Mouse (Mus musculus) adrenal gland (tissue): ENCODE results near the gene 2700097O09Rik.
"Not testable (repeated sequence)": the region's sequence is repeated elsewhere in the genome, so short reads cannot be mapped to it uniquely, and the experiment has no call there.

Source experiments
- intact Hi-C: fragments of 180-260 bp; cut with DNase I; formaldehyde crosslinking; loops from one replicate; pipeline ENCODE4 v1.15.1; 2025

The 2700097O09Rik gene

DNA sequence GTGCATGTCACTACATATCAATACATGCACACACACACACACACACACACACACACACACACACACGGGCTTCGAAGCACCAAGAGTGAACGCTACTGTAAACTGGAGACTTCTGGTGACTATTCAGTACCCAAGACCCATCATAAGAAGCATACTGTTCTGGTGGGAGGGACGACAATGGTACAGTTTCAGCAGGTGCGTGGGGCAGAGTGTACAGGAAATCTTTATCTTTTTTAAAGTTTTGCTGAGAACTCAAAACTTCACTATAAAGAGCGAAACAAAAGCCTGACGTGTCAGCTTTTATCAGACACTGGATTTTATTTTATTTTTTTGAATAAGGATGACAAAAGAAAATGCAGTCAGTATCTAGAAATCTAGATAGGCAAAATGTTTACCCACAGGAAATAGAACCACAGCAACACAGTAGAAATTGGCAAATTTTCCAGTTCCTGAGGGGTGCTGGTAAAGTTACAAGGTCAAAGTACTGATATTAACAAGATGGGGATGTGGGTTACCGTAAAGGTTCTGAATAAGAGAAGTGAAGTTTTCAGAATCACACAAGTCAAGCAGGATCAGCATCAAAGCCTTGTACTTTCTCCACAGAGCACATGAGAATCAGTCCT is 30.1 kb downstream of the 2700097O09Rik start:
- intact Hi-C loops = no loop called here

GRCm38 (mm10) chr12:55041011-55041410 is 38.9 kb downstream of the 2700097O09Rik start:
- intact Hi-C loops = no loop called here

GRCm38 (mm10) chr12:55027088-55027487 is 52.8 kb downstream of the 2700097O09Rik start:
- intact Hi-C loops = no loop called here

- intact Hi-C loops = no loop called here
Observed at GRCm38 (mm10) chr12:55023284-55023683, 56.6 kb downstream of the 2700097O09Rik start.

GRCm38 (mm10) chr12:55019421-55019877 is 60.5 kb downstream of the 2700097O09Rik start:
- intact Hi-C loops = no loop called here

- intact Hi-C loops = no loop called here
Observed at GRCm38 (mm10) chr12:55017119-55017721, 62.7 kb downstream of the 2700097O09Rik start.

- intact Hi-C loops = no loop called here
Observed at GRCm38 (mm10) chr12:55016339-55017118, 63.4 kb downstream of the 2700097O09Rik start.

- intact Hi-C loops = no loop called here
Observed at GRCm38 (mm10) chr12:55015428-55015827, 64.5 kb downstream of the 2700097O09Rik start.

GRCm38 (mm10) chr12:55013626-55014398 is 66.1 kb downstream of the 2700097O09Rik start, which contains the start of gene Baz1a:
Gene Baz1a (minus strand): TSS chr12:55014348.
- intact Hi-C loops = no loop called here

- intact Hi-C loops = no loop called here
Observed at GRCm38 (mm10) chr12:55013031-55013430, 66.9 kb downstream of the 2700097O09Rik start.

DNA sequence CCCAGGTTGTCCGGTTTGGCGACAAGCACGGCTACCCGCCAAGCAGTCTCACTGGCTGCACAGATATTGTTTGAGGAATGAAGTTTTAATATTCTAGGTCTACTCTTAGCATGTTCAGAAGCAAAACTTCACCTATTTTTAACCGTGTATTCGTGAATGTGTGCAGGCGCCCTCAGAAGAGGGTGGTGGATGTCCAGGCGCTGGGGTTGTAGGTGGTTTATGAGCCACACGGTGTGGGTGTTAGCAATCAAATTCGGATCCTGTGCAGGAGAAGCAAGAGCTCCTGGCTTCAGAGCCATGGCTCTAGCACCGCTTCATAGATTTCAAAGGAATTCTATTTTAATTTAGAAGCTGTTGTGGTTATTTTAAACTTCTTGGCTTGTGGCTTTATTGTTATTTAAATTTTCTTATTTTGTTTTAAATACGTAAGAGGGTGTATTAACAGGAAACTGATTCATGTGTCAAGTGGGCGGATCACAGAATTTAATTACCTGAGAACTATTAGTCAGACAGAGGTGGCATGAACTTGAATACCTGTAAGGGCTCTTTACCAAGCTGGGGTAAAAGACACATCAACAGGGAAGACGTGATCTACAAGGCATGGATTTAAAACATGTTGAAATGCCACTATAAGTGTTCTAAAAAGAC is 72.4 kb downstream of the 2700097O09Rik start:
- intact Hi-C loops = no loop called here

DNA sequence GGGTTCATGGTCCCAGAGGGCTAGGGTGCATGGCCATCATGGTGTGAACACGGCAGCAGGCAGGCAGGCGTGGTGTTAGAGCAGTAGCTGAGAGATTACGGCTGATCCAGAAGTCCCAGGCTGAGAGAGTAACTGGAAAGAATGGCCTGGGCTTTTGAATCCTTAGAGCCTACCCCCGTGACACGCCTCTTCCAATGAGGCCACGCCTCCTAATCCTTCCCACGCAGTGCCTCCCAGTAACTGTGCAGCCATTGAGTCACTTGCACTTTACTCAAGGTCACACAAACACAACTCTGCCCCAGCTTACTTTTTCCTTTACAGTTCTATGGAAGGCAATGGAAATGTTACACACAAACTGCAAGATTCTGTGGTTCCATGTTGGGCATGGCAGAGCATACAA is 73.8 kb downstream of the 2700097O09Rik start:
- intact Hi-C loops = no loop called here

GRCm38 (mm10) chr12:55004396-55004795 is 75.5 kb downstream of the 2700097O09Rik start:
- intact Hi-C loops = no loop called here

DNA sequence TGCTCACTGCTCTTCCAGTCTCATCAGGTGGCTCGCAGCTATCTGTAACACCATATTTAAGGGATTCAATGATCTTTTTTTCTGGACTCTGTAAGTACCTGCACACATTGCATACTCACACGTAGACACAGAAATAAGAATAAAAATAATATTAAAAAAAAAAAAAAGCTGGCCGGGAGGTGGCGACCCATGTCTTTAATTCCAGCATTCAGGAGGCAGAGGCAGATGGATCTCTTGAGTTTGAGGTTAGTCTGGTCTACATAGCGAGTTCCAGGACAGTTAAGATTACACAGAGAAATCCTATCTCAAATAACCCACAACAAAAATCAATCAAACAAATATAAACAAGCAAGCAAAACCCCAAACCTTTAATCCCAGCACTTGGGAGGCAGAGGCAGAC is 76.1 kb downstream of the 2700097O09Rik start:
- intact Hi-C loops = no loop called here

GRCm38 (mm10) chr12:55002532-55002931 is 77.4 kb downstream of the 2700097O09Rik start:
- intact Hi-C loops = not testable (repeated sequence)

DNA sequence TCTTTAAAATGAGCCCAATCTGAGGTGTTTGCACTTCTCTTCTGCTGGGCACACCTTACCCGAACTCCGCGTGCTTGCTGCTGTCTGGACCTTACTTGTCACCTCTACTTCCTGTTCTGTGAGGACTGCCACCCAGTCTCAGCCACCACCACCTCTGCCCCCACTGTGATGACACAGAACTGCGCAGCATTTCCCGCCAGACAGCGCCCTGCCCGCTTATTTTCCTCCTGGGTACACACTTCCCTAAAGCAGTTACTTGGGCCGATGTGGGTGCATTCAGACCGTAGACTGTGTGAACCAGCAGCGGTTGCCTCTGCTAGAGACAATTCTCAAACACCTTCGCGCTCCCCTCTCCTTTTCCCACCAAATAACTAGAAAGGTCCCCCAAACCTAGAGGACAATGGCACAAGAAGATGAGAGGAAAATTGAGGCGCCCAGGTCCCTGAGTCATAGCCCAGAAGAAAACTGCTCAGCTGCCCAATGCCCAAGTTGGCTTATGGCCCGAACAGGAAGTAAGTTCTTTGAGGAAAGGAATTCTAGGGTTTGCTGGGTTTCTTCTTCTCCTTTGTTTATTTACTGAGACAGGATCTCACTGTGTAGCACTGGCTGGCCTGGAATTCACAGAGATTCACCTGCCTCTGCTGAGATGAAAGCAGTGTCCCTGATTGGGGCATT is 80.8 kb downstream of the 2700097O09Rik start:
- intact Hi-C loops = no loop called here

GRCm38 (mm10) chr12:54998411-54998810 is 81.5 kb downstream of the 2700097O09Rik start:
- intact Hi-C loops = no loop called here

DNA sequence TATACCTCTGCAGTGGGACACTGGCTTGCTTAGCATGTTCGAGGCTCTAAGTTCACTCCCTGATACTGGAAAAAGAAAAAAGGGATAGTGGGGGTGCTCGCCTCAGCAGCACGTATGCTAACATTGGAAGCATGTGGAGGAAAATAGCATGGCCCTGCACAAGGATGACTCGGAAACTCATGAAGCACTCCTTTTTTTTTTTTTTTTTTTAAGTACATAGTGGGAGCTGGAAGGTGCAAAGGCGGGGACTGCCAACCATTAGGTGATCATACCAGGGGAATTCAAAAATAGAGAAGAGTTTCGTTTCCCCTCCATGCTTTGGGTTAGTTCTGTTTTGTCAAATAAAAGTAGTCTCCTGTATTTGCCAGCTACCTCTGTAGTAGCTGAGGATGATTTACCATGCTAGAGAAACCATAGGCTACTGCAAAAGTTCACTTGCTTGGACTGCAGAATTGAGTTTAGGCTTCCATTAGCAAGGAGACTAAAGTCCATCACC is 82.9 kb downstream of the 2700097O09Rik start:
- intact Hi-C loops = no loop called here

- intact Hi-C loops = no loop called here
Observed at GRCm38 (mm10) chr12:54995965-54996364, 83.9 kb downstream of the 2700097O09Rik start.
